Mouse (Mus musculus) cerebellum, adult (tissue): ENCODE data around the gene Med13.

ENCODE experiments used
- ATAC-seq: cut with Nextera tagmentation; 2 replicates; pipeline ENCODE4 v1.9.2; 2017; ENCODE audit warnings: mild to moderate bottlenecking, moderate library complexity, mixed read lengths; ENCODE audit not compliant: insufficient number of reproducible peaks, low FRiP score, low TSS enrichment

Gene Med13

GRCm38 (mm10) chr11:86356854-86357788 lies at the start of gene Med13:
Med13 (minus strand) TSS chr11:86357602.
- 0 out of 2 replicates have a peak, but pooled peaks have one; percentile 41 for ATAC-seq

GRCm38 (mm10) chr11:86404590-86404989 lies 47.2 kb upstream of the Med13 start:
- ATAC-seq = no peak

GRCm38 (mm10) chr11:86403845-86404244 lies 46.4 kb upstream of the Med13 start:
- ATAC-seq = no peak

- no peak for ATAC-seq
These were observed 42.1 kb upstream of the Med13 start for GRCm38 (mm10) chr11:86399241-86400107.

GRCm38 (mm10) chr11:86396950-86397594 lies 39.7 kb upstream of the Med13 start:
- no peak for ATAC-seq

GRCm38 (mm10) chr11:86396518-86396917 lies 39.1 kb upstream of the Med13 start:
- no peak for ATAC-seq

- ATAC-seq = no peak
These were observed 38.2 kb upstream of the Med13 start for GRCm38 (mm10) chr11:86395513-86396125.

GRCm38 (mm10) chr11:86395100-86395499 lies 37.7 kb upstream of the Med13 start:
- ATAC-seq = no peak

- ATAC-seq = no peak
These were observed 34.3 kb upstream of the Med13 start for GRCm38 (mm10) chr11:86391687-86392086.

GRCm38 (mm10) chr11:86390308-86390707 lies 32.9 kb upstream of the Med13 start:
- ATAC-seq = no peak

- ATAC-seq = no peak
These were observed 32.1 kb upstream of the Med13 start for GRCm38 (mm10) chr11:86389506-86389905.

- no peak for ATAC-seq
These were observed 31.5 kb upstream of the Med13 start for GRCm38 (mm10) chr11:86388821-86389480.

GRCm38 (mm10) chr11:86387121-86387893 lies 29.9 kb upstream of the Med13 start:
- ATAC-seq = no peak

GRCm38 (mm10) chr11:86386576-86386975 lies 29.2 kb upstream of the Med13 start:
- ATAC-seq = no peak

- ATAC-seq = no peak
These were observed 28.4 kb upstream of the Med13 start for GRCm38 (mm10) chr11:86385710-86386282.

- ATAC-seq = no peak
These were observed 26.7 kb upstream of the Med13 start for GRCm38 (mm10) chr11:86384141-86384540.

- ATAC-seq = no peak
These were observed 25.2 kb upstream of the Med13 start for GRCm38 (mm10) chr11:86382520-86383157.

- no peak for ATAC-seq
These were observed 24.2 kb upstream of the Med13 start for GRCm38 (mm10) chr11:86381478-86382091.
